Mouse (Mus musculus): Measurements from ENCODE around the gene B230219D22Rik.

The B230219D22Rik gene

DNA sequence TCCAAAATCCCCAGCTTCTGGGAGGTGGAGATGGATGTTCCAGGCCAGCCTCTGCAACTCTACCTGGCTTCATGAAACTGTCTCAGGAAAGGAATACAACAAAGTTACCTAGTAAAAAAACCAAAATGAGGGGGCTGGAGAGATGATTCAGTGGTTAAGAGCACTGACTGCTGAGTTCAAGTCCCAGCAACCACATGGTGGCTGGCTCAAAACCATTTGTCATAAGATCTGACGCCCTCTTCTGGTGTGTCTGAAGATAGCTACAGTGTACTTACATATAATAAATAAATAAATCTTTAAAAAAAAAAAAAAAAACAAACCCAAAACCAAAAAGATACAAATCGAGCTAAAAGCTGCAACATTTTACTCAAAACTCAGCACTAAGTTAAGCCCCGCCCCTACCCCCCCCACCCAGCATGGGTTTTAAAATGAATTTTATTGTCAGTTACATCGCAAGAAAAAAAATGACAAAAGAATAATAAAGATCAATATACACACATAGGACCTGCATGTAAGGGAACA lies 33.7 kb downstream of the B230219D22Rik start:
- peak; percentile 57 for DNase-seq (ENCODE audit: low read depth, low spot score)

- peak; percentile 87 for DNase-seq (ENCODE audit: low read depth, low spot score)
Observed at GRCm38 (mm10) chr13:55727120-55727838, 34.4 kb downstream of the B230219D22Rik start, which contains the start of gene Pcbd2. TSS of gene Pcbd2 (plus strand) at chr13:55727368.

DNA sequence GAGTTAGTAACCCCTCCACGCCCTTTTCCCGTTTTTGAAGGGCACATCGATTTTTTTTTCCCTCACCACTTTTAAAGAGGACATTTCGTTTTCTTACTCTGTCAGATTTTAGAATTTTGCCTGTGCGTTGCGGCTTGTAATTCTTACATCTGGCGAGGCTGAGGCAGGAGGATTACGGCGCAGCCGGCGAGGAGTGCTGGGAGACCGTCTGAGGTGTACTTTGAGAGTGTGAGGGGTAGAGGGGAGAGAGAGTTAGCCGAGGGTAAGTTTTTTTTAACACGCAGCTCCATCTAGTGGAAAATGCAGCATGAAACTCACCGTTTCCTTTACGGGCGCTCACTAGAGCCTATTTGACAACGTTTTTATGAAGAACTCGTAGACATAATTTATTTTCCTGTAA lies 34.9 kb downstream of the B230219D22Rik start:
- peak; percentile 91 for DNase-seq (ENCODE audit: low read depth, low spot score)

- DNase-seq (ENCODE audit: low read depth, low spot score): no peak
Observed at GRCm38 (mm10) chr13:55730716-55731115, 37.8 kb downstream of the B230219D22Rik start.

GRCm38 (mm10) chr13:55732121-55732520 lies 39.2 kb downstream of the B230219D22Rik start:
- DNase-seq (ENCODE audit: low read depth, low spot score): peak; percentile 25

DNA sequence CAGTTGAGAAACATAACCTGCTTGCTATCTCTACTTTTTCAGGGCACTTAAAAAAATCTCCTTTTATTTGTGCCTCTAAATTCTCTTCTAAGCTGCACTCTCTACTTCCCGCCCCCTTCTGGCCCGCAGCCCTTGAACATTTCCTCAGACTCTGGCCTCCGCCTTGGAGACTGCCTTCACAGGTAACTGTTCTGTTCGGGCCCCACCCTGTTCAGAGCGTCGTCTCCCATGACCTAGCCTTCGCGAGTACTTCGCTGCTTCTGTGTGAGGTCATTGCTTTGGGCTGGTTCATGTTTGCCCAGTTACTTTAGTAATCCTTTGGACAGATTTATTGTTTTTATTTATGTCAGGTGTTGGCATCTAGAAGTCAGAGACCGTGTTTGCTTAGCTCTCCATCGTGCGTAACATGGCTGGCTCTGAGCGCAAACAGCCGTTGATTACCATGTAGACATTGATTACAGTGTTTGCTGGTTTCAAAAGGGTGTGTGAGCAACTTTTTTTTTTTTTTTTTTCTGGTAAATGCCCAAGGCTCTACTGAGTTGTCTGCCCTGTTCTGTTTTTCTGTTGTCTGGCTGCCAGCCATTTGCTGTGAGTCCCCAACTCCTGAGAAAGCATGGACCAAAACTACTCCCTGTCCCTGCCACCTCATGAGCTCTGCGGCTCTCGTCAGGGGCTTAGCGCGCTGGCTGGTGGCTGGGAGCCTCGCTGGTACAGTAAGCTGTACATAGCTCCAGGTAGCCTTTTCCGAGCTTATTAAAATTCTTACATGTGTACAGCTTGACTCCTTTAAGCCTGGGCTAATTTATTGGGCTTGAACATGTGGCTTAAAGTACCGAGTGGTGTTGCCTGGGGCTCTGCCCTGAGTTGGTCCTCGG lies 40.9 kb downstream of the B230219D22Rik start:
- no peak for DNase-seq (ENCODE audit: low read depth, low spot score)

DNA sequence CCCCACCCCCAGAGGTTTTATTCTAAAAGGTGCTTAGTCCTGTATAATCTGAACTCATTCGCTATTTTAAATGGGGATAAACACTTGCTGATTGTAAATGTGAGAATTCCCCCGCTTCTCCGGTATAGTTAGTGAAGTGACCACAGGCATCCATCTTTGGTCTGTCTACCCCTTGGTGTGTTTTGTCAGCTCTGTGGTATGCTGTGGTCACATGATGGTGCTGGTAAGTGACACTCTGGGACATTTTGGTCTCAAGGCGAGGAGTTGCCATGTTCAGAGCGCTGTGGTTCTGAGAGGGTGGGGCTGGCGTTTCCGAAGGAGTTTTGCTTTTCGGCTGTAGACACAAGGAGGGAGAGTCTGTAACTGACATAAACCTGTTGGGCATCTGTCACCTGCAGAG lies 45.0 kb downstream of the B230219D22Rik start:
- DNase-seq (ENCODE audit: low read depth, low spot score): no peak

- DNase-seq (ENCODE audit: low read depth, low spot score): peak; percentile 83
Observed at GRCm38 (mm10) chr13:55742306-55742705, 49.4 kb downstream of the B230219D22Rik start.
